Mouse (Mus musculus) layer of hippocampus, postnatal 25 days (tissue): ENCODE data around the gene Ptov1. TPM values are rescaled to one million over a fixed set of nuclear protein-coding genes. Genes with fewer than 3 reads are reported as not detected.

Experiments
- DNase-seq, 2 experiments: peaks; one replicate each; pipeline ENCODE4 v3.0.0; 2022; ENCODE audit warnings: mixed read lengths in 2 of 2, low spot score in 1 of 2; ENCODE audit errors: extremely low spot score in 1 of 2
- microRNA-seq, 2 experiments: library from miRNA; unstranded; fragments of <30 nt; microRNA quantifications; one replicate each; pipeline ENCODE4 v1.2.0; 2021
- total RNA-seq, 2 experiments: library from RNA; stranded (reverse); gene quantifications; 2 replicates each; pipeline ENCODE4 v1.2.3; 2021

The Ptov1 gene
- total RNA-seq, 2 experiments from 2014 or later: 311 to 358 TPM

- no peak for DNase-seq
Observed at GRCm38 (mm10) chr7:44817441-44817840, 52.1 kb downstream of the Ptov1 start.

GRCm38 (mm10) chr7:44816470-44817021, 53.0 kb downstream of the Ptov1 start, which contains the start of gene Atf5:
Gene Atf5 (minus strand): TSS chr7:44816658.
- peak in 1 of 2 experiments; percentile 42 for DNase-seq

- peak; percentile 96 to 98 for DNase-seq
Observed at GRCm38 (mm10) chr7:44815721-44816469, 53.7 kb downstream of the Ptov1 start, which contains the start of the genes Nup62 and Il4i1. Gene Nup62 (plus strand): TSS chr7:44816088. Gene Il4i1 (plus strand): TSS chr7:44816387.

- no peak for DNase-seq
Observed at GRCm38 (mm10) chr7:44814952-44815553, 54.5 kb downstream of the Ptov1 start.

GRCm38 (mm10) chr7:44814423-44814822, 55.2 kb downstream of the Ptov1 start:
- no peak for DNase-seq

GRCm38 (mm10) chr7:44813985-44814384, 55.6 kb downstream of the Ptov1 start:
- no peak for DNase-seq

Small RNAs within 50 kb of the gene (microRNA-seq; reads per million reads assigned to microRNA genes)
- 0 reads per million in 2 experiments for gene Mir707

Other genes starting within 250 kb of the Ptov1 start
- 10 to 100 TPM; 25.0 to 31.0 TPM for gene Myh14, start 198.9 kb downstream of the Ptov1 start, total RNA-seq
- gene Izumo2, start 161.0 kb downstream of the Ptov1 start, total RNA-seq: not detected
- gene Vrk3, start 121.4 kb downstream of the Ptov1 start, total RNA-seq: 10 to 100 TPM; 33.8 to 35.0 TPM
- gene Zfp473, start 118.7 kb downstream of the Ptov1 start, total RNA-seq: under 1 TPM; 0.31 to 0.37 TPM
- 10 to 100 TPM; 30.7 to 31.1 TPM for gene Nup62, start 53.7 kb downstream of the Ptov1 start, total RNA-seq
- 1 to 10 TPM; 1.4 to 2.4 TPM for gene Il4i1, start 53.4 kb downstream of the Ptov1 start, total RNA-seq
- gene Atf5, start 53.1 kb downstream of the Ptov1 start, total RNA-seq: 10 to 100 TPM; 26.7 to 31.2 TPM
- gene Akt1s1, start 20.8 kb downstream of the Ptov1 start, total RNA-seq: 10 to 100 TPM; 76.1 to 79.5 TPM
- gene Tbc1d17, start 20.7 kb downstream of the Ptov1 start, total RNA-seq: 10 to 100 TPM; 59.0 to 61.0 TPM
- 10 to 100 TPM; 31.1 to 34.0 TPM for gene Pnkp, start 12.6 kb downstream of the Ptov1 start, total RNA-seq
- gene Med25, start 22.9 kb upstream of the Ptov1 start, total RNA-seq: 100 to 1,000 TPM; 105 to 108 TPM
- 10 to 100 TPM; 27.3 to 29.2 TPM for gene Fuz, start 26.3 kb upstream of the Ptov1 start, total RNA-seq
- gene Ap2a1, start 59.7 kb upstream of the Ptov1 start, total RNA-seq: 100 to 1,000 TPM; 304 to 306 TPM
- gene Tsks, start 73.4 kb upstream of the Ptov1 start, total RNA-seq: 1 to 10 TPM in 1 of 2 experiments, under 1 TPM in 1; 0.73 to 1.0 TPM
- 100 to 1,000 TPM; 117 to 128 TPM for gene Cpt1c, start 105.1 kb upstream of the Ptov1 start, total RNA-seq
- 100 to 1,000 TPM; 161 to 174 TPM for gene Prmt1, start 116.8 kb upstream of the Ptov1 start, total RNA-seq
- 10 to 100 TPM; 39.5 to 40.1 TPM for gene Irf3, start 127.9 kb upstream of the Ptov1 start, total RNA-seq
- gene Bcl2l12, start 128.9 kb upstream of the Ptov1 start, total RNA-seq: 1 to 10 TPM; 1.9 to 3.4 TPM
- gene Scaf1, start 146.6 kb upstream of the Ptov1 start, total RNA-seq: 100 to 1,000 TPM; 151 to 156 TPM
- gene Rras, start 148.2 kb upstream of the Ptov1 start, total RNA-seq: 10 to 100 TPM; 11.7 to 12.3 TPM
- gene Prr12, start 183.1 kb upstream of the Ptov1 start, total RNA-seq: 10 to 100 TPM; 67.9 to 81.7 TPM
- 10 to 100 TPM; 49.8 to 59.4 TPM for gene Nosip, start 192.6 kb upstream of the Ptov1 start, total RNA-seq
- 1 to 10 TPM; 5.6 to 6.6 TPM for gene Prrg2, start 192.9 kb upstream of the Ptov1 start, total RNA-seq
- gene Rcn3, start 222.4 kb upstream of the Ptov1 start, total RNA-seq: 1 to 10 TPM; 9.6 to 9.7 TPM
- gene Fcgrt, start 234.1 kb upstream of the Ptov1 start, total RNA-seq: 10 to 100 TPM; 18.1 to 21.0 TPM